Mouse (Mus musculus): ENCODE measurements around the gene Adgrl3.
"Not testable (repeated sequence)": the region's sequence is repeated elsewhere in the genome, so short reads cannot be mapped to it uniquely, and the experiment has no call there.

The Adgrl3 gene

GRCm38 (mm10) chr5:81417326-81417725 is 397.4 kb downstream of the Adgrl3 start:
- DNase-seq, result no peak

- DNase-seq, result no peak
Measured at GRCm38 (mm10) chr5:81427393-81427792, 407.5 kb downstream of the Adgrl3 start.

- no peak for DNase-seq
Measured at GRCm38 (mm10) chr5:81436375-81436774, 416.4 kb downstream of the Adgrl3 start.

DNA sequence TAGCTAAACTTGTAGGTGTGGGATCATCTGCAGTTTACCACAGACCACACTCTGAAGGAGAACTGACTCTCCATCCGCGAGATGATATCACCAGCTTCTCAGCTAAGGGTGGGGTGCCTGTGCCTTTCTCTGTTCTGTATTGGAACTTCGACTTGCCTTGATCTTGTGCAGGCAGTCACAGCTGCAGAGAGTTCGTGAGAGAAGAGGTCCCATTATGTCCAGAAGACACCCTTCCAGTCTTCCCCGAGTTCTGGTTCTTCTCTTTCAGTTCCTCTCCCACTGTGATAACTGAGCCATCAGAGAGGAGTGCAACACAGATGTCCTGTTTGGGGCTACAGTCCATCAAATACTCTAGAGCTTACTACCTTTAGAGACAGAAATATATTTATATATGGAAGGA is 422.2 kb downstream of the Adgrl3 start:
- DNase-seq, result no peak

DNA sequence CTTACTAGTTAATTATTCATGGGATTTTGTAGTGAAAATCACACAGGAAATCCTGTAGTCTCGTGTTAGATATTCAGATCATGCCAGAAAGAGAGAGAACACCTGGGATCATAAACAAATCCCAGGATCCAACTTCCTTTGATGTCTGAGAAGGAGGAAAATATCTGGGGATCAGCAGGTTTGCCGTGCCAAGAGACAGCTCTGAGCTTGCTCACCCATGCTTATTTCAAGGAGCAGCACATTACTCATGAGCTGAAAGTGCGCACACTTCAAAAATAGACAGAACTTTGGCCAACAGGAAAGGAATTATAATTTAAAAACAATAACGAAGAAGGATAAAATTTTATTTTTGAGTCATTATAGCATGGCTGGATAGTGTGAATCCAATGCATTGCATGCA is 446.0 kb downstream of the Adgrl3 start:
- no peak for DNase-seq

DNA sequence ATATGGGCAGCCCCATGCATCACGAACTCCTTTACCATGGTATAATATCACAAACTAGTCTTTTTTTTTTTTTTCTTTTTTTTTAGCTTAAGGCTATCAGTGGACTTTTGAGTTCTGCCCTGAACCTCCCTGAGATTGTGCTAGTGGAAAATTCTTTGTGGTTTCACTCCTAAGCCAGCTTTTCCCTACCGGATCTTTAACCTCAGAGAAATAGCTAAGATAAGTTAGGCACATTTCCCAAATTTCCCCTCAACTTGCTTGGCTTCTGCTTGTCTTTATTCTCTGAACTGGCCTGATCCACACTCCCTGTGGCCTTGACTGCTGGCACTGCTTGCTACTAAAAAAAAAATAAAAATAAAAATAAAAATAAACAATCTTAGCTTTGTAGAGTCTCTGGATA is 454.7 kb downstream of the Adgrl3 start:
- no peak for DNase-seq

- DNase-seq, result no peak
Measured at GRCm38 (mm10) chr5:81475406-81475805, 455.5 kb downstream of the Adgrl3 start.

DNA sequence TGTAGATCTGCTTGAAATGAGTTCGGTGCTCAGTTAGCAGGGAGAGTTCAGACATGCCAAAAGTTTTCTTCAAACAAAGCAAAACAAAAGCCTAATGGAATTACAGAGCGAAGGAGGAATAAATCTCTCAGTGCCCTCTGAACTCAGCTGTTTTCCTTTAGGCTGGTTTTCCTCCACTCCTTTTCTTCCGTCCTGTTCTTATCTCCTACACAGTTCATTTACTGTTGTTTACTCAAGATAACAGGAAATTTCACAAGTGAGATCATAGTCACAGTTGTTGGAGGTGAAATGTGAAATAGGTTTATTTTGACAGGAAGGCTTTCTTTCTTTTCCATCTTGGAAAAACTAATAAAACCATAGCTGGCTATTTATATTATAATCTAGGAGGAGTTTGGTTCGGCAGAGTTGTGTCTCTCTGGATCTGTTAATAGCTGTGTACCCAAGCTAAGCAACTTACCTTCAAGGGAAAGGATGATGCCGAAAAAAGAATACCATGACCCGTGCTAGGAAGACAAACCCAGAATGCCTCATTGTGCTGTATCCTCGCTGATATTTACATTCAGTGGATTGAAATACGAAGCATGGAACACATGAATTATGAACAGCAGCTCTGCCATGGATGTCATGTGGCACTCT is 456.2 kb downstream of the Adgrl3 start:
- DNase-seq, result no peak

GRCm38 (mm10) chr5:81480911-81481310 is 461.0 kb downstream of the Adgrl3 start:
- no peak for DNase-seq

- no peak for DNase-seq
Measured at GRCm38 (mm10) chr5:81483890-81484289, 464.0 kb downstream of the Adgrl3 start.

DNA sequence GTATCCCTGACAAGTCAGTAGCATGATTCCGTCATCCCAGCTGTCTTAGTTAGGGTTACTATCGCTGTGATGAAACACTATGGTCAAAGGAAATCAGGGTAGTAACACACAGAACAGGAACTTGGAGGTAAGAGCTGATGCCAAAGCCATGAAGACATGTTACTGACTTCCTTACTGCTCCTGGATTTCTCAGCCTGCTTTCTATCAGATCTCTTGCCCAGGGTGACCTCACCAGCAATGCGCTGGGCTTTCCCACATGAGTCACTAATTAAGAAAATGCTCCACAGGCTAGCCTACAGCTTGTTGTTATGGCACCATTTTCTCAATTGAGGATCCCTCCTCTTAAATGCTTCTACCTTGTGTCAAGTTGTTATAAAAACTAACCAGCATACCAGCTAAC is 481.1 kb downstream of the Adgrl3 start:
- DNase-seq, result no peak

- no peak for DNase-seq
Measured at GRCm38 (mm10) chr5:81518720-81519496, 499.0 kb downstream of the Adgrl3 start.

DNA sequence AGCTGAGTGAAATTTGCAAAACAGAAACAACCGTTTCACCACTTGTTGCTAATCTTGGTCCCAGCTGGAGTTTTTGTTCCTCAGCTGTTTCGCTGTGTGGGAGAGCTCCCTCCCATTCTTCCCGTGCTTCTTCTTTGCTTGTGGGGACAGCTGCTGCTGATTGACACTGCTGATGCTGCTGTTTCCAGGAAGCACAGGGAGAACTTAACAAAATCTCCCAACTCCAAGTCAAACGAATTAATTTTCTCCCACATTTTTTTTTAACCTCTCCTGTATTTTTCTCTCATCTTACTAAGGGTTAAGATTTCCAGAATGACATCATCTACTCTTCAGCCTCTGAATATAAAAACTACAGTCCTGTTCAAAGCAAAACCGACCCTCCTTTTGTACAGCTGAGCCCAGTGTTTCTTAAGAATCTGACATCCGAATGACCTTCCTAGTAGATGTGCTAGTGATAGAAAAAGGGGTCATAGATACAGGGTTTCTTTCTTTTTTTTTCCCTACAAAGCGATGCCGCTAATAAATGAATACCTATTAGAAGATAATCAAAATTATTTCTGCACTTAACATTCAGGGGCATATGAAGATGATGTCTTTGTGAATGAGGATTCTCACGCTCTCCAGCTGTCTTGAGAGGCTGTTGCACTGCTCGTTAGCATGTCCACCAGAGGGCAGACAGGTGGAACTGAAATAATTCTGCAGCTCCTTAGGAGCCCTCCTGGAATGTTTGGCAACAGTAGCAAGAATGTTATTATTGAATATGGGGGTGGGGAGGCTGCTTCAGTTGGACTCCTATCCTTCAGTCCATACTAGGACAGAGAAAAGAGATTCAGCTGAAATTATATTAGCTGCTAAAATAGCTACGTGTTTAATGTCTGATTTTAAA is 499.8 kb downstream of the Adgrl3 start:
- peak; percentile 36 to 76 for DNase-seq

GRCm38 (mm10) chr5:81522760-81523159 is 502.8 kb downstream of the Adgrl3 start:
- no peak for DNase-seq

DNA sequence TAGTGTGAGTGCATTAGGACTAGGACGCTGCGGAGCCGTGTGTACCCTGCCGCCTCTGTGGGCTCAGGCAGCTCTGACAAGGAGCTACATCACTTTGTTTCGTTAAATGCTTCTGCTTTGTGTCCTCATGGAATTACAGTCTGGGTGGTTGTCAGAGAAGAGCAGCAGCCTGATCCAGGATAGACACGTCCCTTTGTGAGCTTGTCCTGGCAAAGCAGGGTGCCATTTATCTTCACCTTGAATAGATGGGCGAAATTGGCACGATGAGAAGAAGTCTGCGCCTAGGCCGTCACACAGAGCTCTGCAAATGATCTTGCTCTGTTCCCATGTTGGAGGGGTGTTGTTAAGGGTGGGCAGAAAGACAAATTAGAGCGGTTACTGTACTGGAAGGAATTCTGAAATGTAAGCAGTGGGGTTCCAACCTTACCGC is 504.6 kb downstream of the Adgrl3 start:
- peak in 1 of 2 experiments; percentile 34 for DNase-seq

GRCm38 (mm10) chr5:81525326-81525725 is 505.4 kb downstream of the Adgrl3 start:
- peak; percentile 26 to 50 for DNase-seq

DNA sequence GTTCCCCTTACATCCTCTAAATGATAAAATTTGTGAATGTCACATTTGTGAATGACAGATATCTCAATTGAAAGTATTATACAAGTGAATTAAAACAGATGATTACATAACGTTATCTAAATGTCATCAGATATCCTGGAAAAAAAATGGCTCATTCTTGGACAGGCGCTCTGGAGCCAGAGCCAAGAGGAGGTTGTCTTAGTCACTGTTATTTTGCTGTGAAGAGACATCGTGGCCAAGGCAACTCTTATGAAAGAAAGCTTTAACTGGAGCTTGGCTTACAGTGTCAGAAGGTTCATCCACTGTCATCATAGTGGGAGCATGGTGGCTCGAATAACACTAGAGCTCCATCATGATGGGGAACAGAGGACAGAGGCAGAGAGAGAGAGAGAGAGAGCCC is 511.7 kb downstream of the Adgrl3 start:
- peak; percentile 30 to 48 for DNase-seq

GRCm38 (mm10) chr5:81550211-81550610 is 530.3 kb downstream of the Adgrl3 start:
- no peak for DNase-seq

- not testable (repeated sequence) for DNase-seq
Measured at GRCm38 (mm10) chr5:81555149-81555548, 535.2 kb downstream of the Adgrl3 start.

DNA sequence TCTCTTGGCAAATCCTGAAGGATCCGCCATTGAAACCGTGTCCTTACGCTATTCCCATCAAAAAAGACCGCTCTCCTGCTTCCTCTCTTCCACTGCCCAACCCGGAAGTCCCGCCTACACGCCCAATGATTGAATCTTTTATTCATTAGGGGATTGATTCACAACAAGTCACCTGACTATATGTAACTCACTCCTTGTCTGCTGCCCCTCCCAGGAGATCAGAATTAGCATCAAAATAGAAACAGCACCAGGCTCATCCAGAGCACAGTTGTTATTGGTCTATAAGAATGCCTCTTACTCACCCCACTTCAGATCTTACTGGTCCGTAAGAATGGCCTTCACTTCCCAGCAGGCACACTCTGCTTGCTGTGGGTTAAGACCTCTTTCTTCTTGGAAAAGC is 536.1 kb downstream of the Adgrl3 start:
- no peak for DNase-seq

DNA sequence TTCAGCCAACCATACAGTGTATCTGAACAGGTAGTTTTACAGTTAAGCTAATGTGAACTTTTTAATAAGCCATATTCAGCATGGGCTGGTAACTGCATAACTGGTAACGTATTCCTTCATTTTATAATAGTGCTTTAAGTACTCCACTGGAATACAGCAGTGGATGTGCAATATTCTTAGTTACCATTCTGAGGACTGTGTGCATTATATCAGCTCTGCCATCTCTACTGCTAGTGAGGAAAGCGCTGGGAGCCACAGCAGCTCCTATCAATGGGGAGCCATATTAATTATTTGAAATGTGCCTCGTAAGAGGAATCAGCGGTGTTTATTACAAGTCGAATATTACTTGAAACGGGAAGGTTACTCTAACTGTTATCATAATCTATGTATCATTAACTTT is 539.0 kb downstream of the Adgrl3 start:
- DNase-seq, result no peak

- peak; percentile 65 to 75 for DNase-seq
Measured at GRCm38 (mm10) chr5:81564294-81564693, 544.4 kb downstream of the Adgrl3 start.

DNA sequence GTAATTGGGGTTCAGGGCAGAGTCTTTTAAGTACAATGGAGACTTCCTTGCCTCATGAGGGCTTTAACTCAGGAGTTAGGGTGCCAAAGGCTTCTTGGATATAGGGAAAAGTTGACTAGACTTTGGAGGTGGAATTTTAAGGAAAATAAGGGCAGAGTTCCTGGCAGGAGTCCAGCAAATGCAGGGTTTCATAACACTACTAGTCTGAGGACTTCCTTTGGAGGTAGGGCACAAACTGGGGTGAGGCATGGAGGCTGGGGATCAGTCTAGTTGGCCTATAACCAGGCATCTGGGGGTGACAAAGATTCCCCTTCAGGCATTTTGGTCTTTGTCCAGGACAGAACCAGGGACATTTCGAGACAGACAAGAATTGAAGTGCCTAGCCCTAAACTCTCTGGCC is 546.6 kb downstream of the Adgrl3 start:
- no peak for DNase-seq

All from cerebellum, postnatal 25 days (tissue).